Mouse (Mus musculus): ENCODE results near the gene Slc6a6.

Gene Slc6a6

GRCm38 (mm10) chr6:91683602-91684473 is at the start of gene Slc6a6:
Gene Slc6a6 (plus strand): TSS chr6:91684053.
- peak; percentile 97 for DNase-seq (ENCODE audit: inconsistent ontology term)

DNA sequence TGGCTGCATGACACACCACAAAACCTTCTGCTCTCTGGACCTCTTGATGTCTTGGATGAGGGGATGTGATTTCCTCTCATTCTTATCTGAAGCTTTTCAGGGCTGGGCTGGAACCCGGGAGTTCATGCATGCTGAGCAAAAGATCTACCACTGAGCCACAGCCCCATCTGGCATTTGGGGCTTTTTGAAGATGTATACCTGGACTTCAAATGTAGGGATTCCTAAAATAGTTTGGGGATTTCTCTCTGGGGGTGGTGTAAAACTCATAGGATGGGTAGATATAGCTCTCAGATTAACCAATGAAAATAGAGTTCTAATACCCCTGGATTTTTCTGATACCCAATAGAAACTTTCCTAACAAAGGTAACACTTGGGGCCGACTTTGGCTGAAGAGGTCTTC is 49.4 kb upstream of the Slc6a6 start:
- no peak for DNase-seq (ENCODE audit: inconsistent ontology term)

GRCm38 (mm10) chr6:91634876-91635275 is 49.0 kb upstream of the Slc6a6 start:
- DNase-seq (ENCODE audit: inconsistent ontology term) = no peak

- DNase-seq (ENCODE audit: inconsistent ontology term) = no peak
Observed at GRCm38 (mm10) chr6:91638204-91638995, 45.5 kb upstream of the Slc6a6 start.

DNA sequence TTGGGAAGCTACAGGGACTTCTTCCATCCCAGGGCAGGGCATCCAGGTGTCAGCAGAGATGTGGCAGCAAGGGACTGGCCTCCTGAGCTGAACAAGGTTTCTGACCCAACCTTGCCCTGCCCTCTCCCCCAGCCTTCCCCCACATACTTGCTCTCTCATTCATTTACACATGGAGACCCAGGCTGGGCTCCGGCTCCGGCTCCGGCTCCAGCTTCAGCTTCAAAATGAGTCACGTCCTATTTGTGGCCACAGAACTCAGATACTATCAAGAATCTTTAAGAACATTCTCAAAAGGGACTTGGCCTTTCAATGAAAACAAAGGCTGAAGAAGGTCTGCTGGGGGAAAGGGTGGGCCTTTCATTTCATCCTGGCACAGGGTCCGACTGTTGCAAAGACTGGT is 40.8 kb upstream of the Slc6a6 start:
- peak; percentile 38 for DNase-seq (ENCODE audit: inconsistent ontology term)

DNA sequence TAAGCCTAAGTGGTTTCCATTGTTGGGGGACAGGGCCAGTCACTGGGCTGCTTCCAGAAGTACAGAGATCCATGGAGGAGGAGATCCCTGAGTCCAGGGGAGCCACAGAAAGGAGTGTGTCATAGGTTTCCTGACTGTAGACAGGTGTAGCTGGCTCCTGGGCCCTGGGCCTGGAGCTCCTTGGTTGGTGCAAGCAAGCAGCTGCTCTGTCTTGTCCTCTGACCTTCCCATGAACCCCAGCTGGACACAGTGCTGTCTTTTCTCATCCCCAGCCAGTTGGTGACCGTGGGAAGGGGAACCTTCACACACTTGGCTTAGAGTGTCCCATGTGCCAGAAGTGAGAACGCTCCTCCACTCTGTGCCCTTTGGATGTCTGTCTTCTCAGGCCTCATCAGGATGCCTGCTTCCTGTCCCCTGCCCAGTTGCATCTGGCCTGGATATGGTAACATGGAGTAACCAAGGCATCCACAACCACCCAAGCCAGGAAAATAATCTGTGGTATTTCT is 40.4 kb upstream of the Slc6a6 start:
- no peak for DNase-seq (ENCODE audit: inconsistent ontology term)

DNA sequence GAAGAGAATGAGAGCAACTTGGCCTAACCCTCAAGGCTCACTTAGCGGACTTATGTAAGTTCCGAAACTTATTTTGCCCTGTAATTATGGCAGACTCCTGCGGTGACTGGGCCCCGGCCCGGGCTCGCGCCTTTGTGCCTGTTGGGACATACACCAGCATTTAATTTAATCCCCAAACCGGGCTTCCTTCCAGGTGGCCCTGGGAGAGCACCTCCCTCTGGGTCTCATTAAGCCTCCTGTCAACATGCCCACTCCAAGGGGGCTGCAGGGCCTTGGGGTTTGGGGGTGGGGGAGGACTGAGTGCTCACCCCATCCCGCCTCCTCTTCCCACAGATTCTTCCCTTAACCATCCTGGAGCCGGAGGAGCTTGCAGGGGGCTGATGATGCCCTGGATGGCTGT is 37.8 kb upstream of the Slc6a6 start:
- peak; percentile 87 for DNase-seq (ENCODE audit: inconsistent ontology term)

GRCm38 (mm10) chr6:91646822-91647221 is 37.0 kb upstream of the Slc6a6 start:
- no peak for DNase-seq (ENCODE audit: inconsistent ontology term)

- DNase-seq (ENCODE audit: inconsistent ontology term) = peak; percentile 99
Observed at GRCm38 (mm10) chr6:91647385-91647791, 36.5 kb upstream of the Slc6a6 start.

- no peak for DNase-seq (ENCODE audit: inconsistent ontology term)
Observed at GRCm38 (mm10) chr6:91650255-91650654, 33.6 kb upstream of the Slc6a6 start.

GRCm38 (mm10) chr6:91652296-91652695 is 31.6 kb upstream of the Slc6a6 start:
- DNase-seq (ENCODE audit: inconsistent ontology term) = no peak

DNA sequence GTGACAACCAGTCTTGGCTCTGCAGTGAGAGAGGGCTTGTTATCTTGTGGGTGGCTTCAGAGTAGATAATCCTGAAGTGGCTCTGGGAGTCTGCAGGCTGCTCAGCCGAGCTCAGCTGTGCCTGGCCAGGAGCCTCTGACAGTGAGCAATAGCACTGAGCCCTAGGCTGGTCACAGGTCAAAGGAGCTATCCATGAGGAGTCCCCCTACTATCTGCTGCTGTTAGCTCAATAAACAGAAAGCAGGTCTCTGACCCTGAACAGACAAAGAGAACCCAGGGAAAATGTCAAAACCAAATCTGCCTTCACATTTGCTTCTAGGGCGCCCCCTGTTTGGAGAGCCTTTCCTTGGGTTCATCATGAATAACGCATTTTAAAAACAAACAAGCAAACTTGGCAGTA is 28.6 kb upstream of the Slc6a6 start:
- no peak for DNase-seq (ENCODE audit: inconsistent ontology term)

DNA sequence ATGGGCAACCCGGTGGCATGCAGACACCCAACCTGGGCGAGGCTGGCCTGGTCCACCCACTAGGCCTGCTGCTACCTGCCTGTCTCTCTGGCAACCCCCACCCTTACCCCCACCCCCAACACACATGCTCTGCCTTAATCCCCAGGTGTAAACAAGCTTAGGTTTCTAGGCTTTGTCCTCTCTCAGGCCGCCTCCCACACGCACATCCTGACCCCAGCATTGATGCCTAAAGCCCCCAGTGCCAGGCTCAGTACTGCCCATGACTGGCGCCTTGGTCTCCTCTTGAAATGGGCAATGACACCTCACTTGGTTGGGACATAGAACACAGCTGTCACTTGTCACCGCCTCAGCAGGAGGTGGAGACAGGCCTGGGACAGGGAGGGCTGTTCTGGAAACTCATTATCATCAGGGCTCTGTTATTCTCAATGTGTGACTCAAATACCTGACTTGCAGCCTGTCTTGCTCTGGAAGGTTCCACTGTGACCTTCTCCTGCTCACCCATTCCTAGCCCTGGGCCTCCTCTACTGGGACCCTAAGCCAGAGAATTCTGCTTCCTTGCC is 27.9 kb upstream of the Slc6a6 start:
- no peak for DNase-seq (ENCODE audit: inconsistent ontology term)

DNA sequence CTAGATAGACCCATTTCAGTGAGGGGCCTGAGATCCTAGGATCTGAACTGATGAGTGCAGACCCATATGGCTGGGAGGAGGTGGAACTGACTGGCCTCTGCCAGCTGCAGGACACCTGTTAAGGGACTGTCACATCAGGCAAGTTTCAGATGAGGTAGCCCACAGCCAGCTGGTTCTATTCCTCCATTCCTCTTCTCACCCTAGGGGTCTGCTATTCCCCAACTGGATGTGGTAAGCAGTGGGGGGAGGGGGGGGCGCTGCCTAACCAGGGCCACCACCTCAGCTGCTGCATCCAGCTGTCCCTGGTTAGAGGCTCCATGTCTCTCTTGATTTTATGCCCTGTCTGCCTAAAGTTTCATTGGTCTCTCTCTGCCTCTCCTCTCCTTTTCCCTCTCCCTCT is 25.6 kb upstream of the Slc6a6 start:
- no peak for DNase-seq (ENCODE audit: inconsistent ontology term)

- DNase-seq (ENCODE audit: inconsistent ontology term) = peak; percentile 43
Observed at GRCm38 (mm10) chr6:91659841-91660509, 23.9 kb upstream of the Slc6a6 start.

DNA sequence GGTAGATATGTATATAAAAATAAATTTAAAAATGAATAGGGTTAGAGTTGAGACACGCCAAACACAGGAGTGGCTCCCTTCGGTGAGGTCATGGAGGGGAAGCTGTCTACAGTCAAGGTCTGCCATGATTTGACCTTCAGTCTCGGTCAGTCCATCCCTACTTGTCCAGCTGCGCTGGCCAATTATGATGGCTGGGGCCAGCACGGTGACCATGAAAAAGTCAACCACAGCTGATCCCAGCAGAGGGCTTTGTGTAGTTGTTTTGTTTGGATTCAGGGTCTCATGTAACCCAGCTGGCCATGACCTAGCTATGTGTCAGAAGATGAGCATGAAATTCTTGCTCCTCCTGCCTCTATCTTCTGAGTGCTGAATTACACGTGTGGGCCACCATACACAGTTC is 21.6 kb upstream of the Slc6a6 start:
- DNase-seq (ENCODE audit: inconsistent ontology term) = no peak

DNA sequence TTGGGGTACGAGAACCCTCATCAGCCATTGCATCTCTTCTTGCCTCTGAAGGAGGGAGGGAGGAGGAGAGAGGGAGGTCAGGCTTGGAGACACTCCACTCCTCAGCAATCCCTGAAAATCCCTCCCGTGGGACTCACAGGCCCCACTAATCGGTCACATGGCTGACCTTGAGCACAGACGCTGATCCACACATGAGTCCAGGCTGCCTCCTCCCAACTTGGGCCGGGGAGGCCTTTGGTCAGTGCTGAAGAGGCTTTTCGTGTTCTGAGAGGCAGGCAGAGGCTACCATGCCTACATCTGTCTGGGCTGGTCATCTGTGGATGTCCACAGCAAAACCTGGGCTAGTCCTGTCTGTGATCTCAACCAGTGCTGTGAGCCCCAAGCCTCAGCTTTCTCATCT is 20.2 kb upstream of the Slc6a6 start:
- DNase-seq (ENCODE audit: inconsistent ontology term) = no peak

- no peak for DNase-seq (ENCODE audit: inconsistent ontology term)
Observed at GRCm38 (mm10) chr6:91665267-91665666, 18.6 kb upstream of the Slc6a6 start.

GRCm38 (mm10) chr6:91665990-91666700 is 17.7 kb upstream of the Slc6a6 start:
- DNase-seq (ENCODE audit: inconsistent ontology term) = no peak

- DNase-seq (ENCODE audit: inconsistent ontology term) = no peak
Observed at GRCm38 (mm10) chr6:91667141-91667540, 16.7 kb upstream of the Slc6a6 start.

- no peak for DNase-seq (ENCODE audit: inconsistent ontology term)
Observed at GRCm38 (mm10) chr6:91668276-91668675, 15.6 kb upstream of the Slc6a6 start.
